Mouse (Mus musculus): ENCODE data around the gene Ryr1.

GRCm38 (mm10) chr7:29122821-29123220 lies 2.2 kb downstream of the Ryr1 start:
- TF ChIP-seq CTCF (IDR thresholded peaks at IDR 0.05; ENCODE audit: borderline replicate concordance, insufficient read depth, low read depth, low read length) (no peak), POLR2A (IDR thresholded peaks at IDR 0.05; ENCODE audit: borderline replicate concordance, insufficient read depth, low read length) (no peak)
